Mouse (Mus musculus) myocyte (in vitro differentiated cells): ENCODE measurements around the gene Lect2.

Experiments used
- CEBPB ChIP-seq: IDR thresholded peaks from 2 replicates; pipeline ENCODE4 v1.6.1; 2011; ENCODE audit warnings: mild to moderate bottlenecking, moderate library complexity; ENCODE audit not compliant: poor library complexity, insufficient read depth, severe bottlenecking
- E2F4 ChIP-seq: IDR thresholded peaks from one replicate; pipeline ENCODE4 v1.6.1; 2011; ENCODE audit warnings: mild to moderate bottlenecking, control low read depth, moderate library complexity; ENCODE audit not compliant: insufficient read depth
- MAX ChIP-seq: IDR thresholded peaks from one replicate; pipeline ENCODE4 v1.6.1; 2011; ENCODE audit warnings: low read depth, mild to moderate bottlenecking, control low read depth
- POLR2A ChIP-seq: IDR thresholded peaks from one replicate; pipeline ENCODE4 v1.6.1; 2011; ENCODE audit warnings: low read depth, mild to moderate bottlenecking, control low read depth, moderate library complexity; ENCODE audit not compliant: insufficient read length
- POLR2AphosphoS2 ChIP-seq: IDR thresholded peaks from one replicate; pipeline ENCODE4 v1.6.1; 2011; ENCODE audit warnings: low read depth, control low read depth; ENCODE audit not compliant: insufficient read length
- USF1 ChIP-seq: IDR thresholded peaks from one replicate; pipeline ENCODE4 v1.6.1; 2011; ENCODE audit warnings: low read depth, mild to moderate bottlenecking, control low read depth, moderate library complexity

- TF ChIP-seq USF1: no peak
- TF ChIP-seq POLR2AphosphoS2: no peak
- TF ChIP-seq E2F4: no peak
- TF ChIP-seq POLR2A: no peak
- no peak for TF ChIP-seq CEBPB
- no peak for TF ChIP-seq MAX
These were observed 21.4 kb downstream of the Lect2 start for GRCm38 (mm10) chr13:56526871-56527270.
